Mouse (Mus musculus) E14TG2a.4 (cell line): Measurements from ENCODE around the gene Prdm4.

Source experiments
- CTCF ChIP-seq: conservative IDR thresholded peaks from 2 replicates; pipeline ENCODE4 v1.5.1; 2014; ENCODE audit warnings: low read length
- NANOG ChIP-seq: IDR thresholded peaks from 2 replicates; pipeline ENCODE4 v1.6.1; 2014; ENCODE audit warnings: borderline replicate concordance, low read length, mixed read lengths
- POU5F1 ChIP-seq: IDR thresholded peaks from 2 replicates; pipeline ENCODE4 v1.6.1; 2014; ENCODE audit warnings: low read length, borderline replicate concordance

DNA sequence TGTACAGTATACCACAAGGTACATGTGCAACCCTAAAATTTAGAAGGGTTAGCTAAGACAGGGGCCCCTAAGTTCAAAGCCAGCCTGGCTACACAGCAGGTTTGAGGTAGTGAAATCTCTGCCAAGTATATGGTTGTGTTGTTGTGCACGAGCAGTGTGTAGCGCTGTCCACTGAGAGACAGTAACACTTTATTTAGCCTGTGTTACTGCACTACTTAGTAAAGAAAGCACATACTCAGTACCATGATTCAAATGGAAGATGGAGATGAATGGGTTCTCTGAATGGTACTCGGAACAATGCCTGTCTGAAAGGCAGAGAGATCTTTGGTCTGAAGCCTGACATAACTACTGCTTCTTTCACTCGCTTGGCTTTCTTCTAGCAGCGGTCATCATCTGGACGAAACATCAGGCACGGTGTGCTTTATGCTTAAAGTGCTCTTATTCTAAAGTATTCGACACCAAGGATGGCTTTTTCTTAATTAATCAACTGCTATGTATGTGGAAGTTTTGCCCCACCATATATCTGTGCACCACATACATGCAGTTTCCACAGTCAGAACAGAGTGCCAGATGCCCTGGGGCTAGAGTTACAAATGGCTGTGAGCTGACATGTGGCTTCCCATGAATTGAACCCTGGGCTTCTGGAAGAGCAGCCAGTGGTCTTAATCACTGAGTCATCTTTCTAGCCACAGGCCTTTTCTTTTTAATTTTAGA is 31.7 kb upstream of the Prdm4 start:
- TF ChIP-seq CTCF (no peak), NANOG (no peak), POU5F1 (no peak)
